Mouse (Mus musculus) large intestine, adult 2 months (tissue): Measurements from ENCODE around the gene Sox6. TPM values are rescaled to one million over a fixed set of nuclear protein-coding genes. Genes with fewer than 3 reads are reported as not detected.

Source experiments
- DNase-seq: peaks from one replicate; pipeline ENCODE4 v3.0.0-alpha.2; 2012; ENCODE audit warnings: low read depth, low spot score
- WGBS: fragments of 180-500 bp; shearing (Covaris S2); methylation state at CpG from one replicate; pipeline ENCODE4 v1.1.7; 2018; 5-methylcytosine and 5-hydroxymethylcytosine counted together
- polyA plus RNA-seq: library from polyadenylated mRNA; depleted of rRNA; stranded (reverse); fragments of >200 nt; gene quantifications from 2 replicates; pipeline ENCODE4 v1.2.3, GENCODE M21; 2012

The Sox6 gene
- polyA plus RNA-seq, 1 experiment = 7.5 TPM

DNA sequence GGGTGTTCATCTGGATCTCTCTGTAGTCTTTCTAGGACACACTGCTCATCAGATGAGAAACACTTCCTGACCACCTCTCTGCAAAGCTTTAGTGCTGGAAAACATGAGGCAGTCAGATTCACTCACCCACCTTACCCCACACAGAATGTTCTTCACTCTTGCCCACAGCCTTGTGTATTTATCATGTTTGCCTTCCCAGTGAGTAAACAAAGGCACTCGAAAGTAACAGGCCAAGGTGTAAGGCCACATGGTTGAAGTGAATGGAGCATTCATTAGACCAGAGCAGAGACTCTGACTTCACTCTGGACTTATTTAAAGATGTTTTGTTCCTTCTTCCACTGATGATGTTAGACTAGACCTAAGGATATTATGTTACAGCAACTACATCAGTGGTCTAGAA, 506.7 kb downstream of the Sox6 start:
- 27% methylated on average over 1 of the region's 1 CpGs for WGBS
- no peak for DNase-seq

DNA sequence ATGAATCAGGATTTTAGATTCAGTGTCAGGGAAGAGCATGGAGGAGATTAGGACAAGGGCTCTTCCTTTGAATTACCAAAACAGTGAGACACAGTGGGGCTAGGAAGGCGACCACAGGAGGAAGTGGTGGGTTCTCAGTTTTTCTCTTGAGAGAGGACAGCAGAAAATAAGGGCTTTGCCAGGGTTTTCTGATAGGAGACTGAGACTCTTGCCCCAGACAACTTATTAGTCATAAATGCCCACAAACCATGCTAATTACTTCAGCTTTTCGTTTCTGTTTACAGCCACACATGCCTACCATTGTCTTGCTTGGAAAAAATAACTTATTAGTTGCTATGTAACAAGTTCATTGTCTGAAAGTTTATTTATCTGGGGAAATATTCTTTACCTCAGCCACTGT, 507.4 kb downstream of the Sox6 start:
- 70% methylated on average over 2 of the region's 2 CpGs for WGBS
- DNase-seq = no peak

DNA sequence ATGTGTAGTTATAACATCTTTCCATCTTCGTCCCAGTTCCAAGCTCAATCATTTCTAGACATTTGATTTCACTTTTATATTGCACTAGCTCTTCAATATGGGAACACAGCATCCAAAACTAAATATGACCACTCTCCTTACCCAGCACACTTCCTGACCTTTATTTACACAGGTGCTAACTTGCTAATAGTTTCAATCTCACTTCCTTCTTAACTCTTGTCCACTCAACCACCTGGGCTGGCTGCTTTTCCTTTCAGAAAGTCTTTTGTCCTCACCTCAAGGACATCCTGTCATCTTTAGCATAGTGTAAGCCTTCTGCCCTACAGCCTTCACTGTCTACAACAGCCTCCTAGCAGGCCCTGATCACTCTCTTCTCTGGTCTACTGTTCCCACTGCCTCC, 520.9 kb downstream of the Sox6 start:
- 62% methylated on average over 1 of the region's 1 CpGs for WGBS
- no peak for DNase-seq

DNA sequence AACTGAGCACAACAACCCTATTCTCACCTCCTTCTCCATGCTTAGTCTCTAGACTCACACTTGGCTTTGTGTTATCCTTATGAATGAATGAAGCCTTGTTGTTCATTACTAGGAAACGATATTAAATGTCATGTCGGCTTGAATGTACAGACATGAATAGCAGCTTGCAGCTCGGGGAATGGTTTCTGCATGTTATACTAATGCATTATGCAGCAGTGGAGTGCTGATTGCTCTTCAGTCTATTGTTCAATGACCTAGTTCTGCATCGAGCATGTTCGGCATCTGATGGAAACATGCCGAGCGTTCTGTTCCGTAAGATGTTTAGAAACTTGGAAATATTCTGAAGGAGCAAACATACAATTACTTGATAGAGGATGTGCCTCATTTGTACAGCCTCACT, 524.9 kb downstream of the Sox6 start:
- no peak for DNase-seq
- 94% methylated on average over 8 of the region's 8 CpGs for WGBS

DNA sequence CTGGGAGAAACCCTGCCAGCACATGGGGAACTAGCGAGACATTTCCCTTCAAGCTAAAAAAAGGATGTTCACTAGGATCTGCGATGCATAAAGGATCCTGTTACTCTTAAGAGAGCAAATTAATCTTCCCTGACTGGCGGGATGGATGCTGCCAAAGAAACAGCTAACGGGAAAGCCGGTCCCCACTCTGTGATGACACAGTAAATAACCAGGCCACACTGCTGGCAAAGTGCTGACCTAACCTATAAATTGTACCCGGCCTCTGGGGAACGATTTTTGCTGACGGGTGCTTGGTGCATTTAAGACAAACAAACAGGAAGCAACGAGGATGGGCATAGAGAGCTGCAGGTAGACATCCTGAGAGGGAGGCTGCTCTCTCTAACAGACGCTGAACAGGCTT, 526.8 kb downstream of the Sox6 start:
- WGBS = 64% methylated on average over 10 of the region's 10 CpGs
- no peak for DNase-seq

DNA sequence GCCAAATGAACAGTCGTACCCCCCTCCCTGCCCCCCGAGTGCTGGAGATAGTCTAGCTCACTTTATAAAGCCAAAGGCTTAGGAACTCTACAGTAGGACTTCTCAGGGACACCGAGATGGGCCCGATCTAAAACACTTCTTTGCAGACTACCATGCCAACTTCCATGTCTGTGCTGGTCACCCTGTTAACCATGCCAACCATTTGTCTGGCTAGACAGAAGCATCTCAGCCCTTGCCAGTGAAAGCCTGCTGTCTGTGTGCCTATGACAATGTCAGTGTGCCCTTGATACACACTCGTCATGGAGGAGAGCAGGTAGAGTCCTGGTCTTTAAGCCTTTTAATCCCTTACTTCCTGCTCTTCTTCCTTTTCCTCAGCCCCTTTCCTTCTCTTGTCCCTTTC, 527.5 kb downstream of the Sox6 start:
- WGBS = 87% methylated on average over 5 of the region's 5 CpGs
- no peak for DNase-seq

DNA sequence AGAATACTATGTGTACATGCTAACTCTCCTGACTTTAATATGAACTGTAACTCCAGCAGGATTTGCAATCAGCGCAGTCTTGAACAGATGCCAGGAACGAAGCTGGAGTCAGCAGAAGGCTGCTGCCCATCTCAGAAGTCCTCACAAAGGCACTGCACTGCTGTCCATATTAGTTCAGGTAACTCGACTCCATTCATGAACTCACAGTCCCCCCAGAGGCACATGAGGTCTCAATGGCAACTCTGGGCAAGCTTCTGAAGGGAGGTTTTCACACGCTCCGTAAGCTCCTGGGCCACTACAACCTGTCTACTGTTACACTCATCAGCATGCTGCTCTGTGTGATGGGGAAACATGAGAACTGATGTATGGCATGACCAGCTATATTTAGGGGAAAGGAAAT, 528.6 kb downstream of the Sox6 start:
- no peak for DNase-seq
- whole genome bisulfite sequencing = 84% methylated on average over 5 of the region's 5 CpGs

DNA sequence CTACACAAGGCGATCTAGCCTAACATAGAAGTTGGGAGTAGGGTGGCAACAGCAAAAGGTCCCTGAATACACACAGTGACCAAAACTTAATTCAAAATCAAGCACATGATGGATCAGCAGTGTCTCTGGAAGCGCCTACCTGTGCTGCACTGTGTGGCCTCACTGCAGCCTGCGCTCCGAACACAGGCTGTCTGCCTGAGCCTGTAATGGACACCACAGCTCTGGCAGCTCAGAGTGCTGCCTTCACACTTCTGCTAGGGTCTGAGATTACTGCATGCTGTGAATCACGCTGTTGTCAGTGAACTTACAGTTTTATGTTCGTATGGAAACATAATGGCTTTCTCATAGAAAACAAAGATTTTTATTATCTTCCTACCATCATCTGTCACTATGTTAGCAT, 532.2 kb downstream of the Sox6 start:
- 95% methylated on average over 6 of the region's 6 CpGs for WGBS

DNA sequence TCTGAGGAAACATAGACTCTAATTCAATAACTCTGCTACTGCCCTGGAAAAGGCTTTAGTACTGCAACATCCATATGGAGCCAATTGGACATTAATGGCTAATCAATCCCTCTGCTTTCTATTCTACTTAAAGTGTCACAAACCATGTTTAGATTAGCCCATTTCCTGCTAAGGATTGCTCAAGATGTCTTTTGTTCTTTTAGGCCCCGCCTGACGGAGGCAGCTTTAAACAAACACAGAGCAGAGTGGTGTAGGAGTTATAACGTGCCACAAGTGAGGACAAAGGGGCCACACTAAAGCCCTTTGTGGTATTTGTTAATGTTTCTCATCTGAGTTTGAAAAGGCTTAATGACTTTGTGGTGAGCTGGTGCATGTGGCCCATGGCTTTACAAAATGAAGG, 537.1 kb downstream of the Sox6 start:
- no peak for DNase-seq
- 25% methylated on average over 3 of the region's 3 CpGs for WGBS

More for the DNA sequence above, 532.2 kb downstream of the Sox6 start:
- no peak for DNase-seq

DNA sequence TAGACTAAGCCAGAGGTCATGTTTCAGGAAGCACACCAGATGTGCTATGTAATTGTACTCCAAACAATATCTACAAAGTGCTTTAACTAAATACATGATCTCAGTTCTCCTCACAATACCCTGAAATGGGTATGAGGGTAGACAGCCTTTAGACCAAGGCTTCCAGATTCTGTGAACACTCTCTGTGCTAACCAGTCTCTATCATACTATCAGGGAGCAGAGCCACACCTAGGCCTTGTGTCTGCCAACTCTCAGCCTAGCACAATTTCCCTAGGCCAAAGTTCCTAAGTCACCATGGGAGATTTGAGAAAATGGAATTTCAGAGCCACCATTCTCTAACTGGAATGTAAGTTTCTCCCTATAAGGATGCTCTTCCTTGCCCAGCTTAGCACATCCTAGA, 537.8 kb downstream of the Sox6 start:
- no peak for DNase-seq

DNA sequence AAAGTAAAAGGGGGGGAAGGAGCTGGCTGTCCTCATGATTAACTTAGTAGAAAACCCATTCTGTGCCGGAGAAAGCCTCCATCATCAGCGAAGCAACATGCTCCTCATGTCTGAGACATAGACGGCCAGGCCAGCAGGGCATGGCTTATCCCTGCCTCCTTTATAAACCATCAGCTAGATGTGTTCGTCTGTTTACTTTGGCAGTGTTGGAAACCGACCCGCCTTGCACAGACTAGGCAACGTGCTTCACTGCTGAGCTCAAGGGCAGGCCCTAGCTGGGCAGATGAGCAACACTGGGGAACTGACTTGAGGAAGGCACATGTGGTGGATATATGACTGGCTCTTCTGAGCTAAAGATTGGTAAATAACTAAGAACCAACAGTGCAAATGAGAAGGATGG, 538.4 kb downstream of the Sox6 start:
- DNase-seq = no peak
- WGBS = 22% methylated on average over 7 of the region's 7 CpGs

DNA sequence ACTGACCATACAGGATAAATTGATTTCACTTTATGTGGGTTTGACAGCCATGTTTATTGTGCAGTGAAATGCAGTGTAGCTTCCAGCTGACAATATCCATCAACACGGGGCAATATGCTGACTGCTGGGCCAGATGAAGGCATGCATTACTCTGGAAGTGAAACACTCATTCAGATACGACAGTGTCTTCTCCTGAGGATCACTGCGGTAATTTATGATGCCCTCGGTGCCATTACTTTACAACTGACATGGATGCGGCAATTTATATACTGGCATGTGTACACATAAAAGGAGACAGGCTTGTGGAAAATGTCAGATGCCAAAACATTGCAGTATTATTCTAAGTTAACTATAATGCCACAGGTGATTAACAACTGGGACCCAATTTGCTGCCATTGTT, 546.9 kb downstream of the Sox6 start:
- 77% methylated on average over 5 of the region's 5 CpGs for WGBS

DNA sequence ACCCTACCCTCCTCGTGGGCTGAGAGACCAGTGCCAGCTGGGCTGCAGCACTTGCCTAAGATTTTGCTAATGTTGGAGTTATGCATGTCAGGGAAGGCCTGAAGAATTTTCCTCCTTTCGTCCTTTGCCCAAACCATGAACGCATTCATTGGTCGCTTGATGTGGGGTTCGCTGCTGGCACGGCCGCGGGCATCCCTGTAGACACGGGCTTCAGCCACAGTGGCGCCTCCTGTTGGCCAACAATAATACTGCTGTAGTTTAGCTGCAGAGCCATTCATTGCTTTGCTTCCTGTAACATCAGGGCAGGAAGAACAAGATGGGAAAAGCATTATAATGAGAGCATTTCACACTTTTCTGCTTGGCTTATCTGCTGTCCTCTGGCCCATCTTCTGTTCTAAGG, 549.0 kb downstream of the Sox6 start:
- no peak for DNase-seq
- 76% methylated on average over 10 of the region's 10 CpGs for WGBS

More for the DNA sequence above, 546.9 kb downstream of the Sox6 start:
- no peak for DNase-seq

DNA sequence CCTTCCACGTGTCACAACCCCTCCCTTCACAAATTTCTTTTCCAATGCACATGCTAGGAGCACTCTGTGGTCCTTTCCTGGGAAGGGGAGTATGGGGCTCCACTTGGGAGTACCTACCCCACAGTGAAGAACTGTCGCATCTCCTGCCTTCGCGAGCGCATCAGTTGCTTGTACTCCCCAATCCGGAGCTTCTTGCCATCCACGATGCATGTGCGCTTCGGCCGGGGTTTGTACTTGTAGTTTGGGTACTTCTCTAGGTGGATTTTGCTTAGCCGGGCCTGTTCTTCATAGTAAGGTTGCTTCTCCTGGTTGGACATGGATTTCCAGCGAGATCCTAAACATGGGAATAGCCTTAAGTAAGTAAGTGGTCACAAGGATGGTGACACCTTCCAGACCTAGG, 552.2 kb downstream of the Sox6 start:
- DNase-seq = no peak
- 94% methylated on average over 12 of the region's 12 CpGs for WGBS

DNA sequence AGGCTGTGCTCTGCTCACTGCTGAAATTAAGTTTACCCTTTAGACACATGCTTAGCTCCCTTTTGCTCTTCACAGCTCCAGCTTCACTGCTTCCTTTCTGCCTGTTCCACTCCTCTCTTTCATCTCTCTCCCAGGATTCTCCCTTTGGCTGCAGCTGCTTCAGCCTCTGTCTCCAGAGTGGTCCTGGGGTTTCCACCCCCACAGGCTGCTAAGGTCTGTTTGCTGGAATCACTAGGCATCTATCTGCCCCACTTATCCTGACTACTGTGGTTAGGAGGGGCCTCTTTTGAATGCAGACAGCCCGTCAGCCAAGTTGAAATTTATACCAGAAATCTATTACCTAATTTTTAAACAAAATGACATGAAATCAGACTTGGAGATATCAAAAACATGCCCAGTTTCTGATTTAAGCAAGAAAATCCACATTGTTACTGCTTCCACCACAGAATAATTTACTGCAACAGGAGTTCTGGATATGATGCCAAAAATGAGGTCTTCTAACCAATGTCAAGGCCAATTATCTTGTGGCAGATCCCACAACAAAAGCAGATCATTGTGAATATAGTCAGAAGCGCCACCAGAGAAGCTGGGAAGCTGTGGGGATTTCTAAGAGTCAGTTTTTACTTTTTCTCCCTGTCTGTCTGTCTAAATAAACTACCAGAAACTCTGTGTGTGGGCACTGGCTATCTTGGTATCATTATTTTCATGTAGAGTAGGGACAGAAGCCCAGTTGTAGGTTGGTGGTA, 552.8 kb downstream of the Sox6 start:
- 90% methylated on average over 2 of the region's 2 CpGs for WGBS
- DNase-seq = no peak

DNA sequence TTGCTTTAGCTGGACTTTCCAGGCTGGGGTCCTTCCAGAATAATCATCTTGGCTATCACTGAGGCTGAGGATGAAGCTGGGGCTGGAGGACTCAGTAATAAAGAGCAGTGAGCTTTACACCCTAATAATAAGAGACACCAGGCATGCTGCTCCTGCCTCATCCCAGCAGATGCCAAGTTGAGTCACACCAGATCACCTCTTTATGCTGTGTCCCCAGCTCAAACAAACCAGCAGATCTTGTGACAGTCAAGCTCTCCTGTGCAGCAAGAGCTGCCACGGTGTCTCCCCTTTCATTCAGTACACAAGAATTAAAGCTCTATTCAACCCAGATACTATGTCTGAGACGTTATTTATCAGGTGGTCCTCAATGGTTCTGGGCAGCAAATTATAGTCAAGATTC, 560.8 kb downstream of the Sox6 start:
- WGBS = 75% methylated on average over 2 of the region's 2 CpGs
- no peak for DNase-seq

DNA sequence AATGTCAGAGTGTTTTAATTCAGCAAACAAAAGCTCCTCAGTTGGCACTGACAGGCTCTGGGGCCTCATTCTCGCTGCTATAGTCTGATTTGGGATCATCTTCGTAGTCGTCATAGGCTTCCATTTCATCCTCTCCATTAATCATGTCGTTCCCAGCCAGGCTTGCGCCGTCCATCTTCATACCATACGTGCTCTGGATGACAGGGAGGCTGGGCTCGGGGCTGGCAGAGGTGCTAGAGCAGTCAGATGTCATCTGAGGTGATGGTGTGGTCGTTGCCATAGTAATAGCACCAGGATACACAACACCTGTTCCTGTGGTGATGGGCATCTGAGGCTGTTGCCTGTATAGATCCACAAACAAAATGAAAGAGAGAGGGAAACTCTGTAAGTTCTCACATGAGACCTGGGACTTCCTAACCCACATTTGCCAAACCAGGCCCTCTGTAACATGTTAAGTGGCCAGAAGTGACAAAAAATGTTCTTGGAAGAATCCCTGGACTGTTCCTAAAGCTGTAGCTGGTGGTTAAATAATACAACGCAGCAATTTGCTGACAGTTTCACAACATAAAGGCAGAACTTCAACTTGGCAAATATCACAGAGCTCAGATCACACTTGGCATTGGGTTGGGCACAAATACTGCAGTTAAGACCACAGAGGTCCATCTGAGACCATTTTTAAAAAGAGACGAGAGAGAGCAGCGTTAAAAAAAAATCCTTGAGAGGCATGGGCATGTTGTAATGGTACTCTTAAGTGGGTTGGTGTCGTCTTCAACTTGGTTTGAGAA, 561.5 kb downstream of the Sox6 start:
- DNase-seq = no peak
- 74% methylated on average over 13 of the region's 13 CpGs for WGBS

DNA sequence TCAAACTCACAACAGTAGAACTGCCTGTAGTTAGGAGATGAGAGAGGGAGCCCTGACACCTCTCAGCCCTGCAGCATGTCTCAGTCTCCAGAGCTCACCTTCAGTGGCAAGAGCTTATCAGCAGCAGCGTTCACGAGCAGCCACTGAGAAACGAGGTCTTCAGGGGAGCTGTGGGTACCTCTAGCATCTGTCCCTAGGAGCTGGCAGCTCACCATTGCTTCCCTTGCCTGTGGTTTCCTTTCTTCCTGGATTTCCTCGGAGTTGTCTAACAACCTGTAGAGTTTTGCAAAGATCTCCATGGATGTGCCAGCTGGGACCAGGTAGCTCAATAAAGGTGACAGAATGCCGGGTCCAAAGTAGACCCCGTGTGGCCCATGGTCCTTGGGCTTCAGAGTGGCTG, 563.4 kb downstream of the Sox6 start:
- 89% methylated on average over 6 of the region's 6 CpGs for WGBS
- DNase-seq = no peak

DNA sequence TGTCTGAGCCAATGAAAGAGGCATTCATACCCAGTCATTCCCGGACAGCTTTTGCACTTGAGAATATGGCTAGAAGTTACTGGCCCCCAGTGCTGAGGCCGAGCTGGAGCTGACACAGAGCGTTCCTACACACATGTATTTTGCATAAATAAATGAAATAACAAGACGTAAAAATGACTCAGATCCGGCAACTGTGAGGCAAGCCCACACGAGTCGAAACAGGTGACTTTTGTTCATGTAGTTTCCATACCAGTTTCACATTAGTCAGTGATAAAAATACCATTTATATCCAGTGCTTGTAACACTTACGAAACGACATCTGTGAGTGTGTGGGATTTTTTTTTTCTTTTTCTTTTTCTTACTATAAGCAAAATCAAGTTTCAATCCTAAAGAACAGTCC, 564.5 kb downstream of the Sox6 start:
- DNase-seq = no peak
- 80% methylated on average over 9 of the region's 9 CpGs for WGBS

DNA sequence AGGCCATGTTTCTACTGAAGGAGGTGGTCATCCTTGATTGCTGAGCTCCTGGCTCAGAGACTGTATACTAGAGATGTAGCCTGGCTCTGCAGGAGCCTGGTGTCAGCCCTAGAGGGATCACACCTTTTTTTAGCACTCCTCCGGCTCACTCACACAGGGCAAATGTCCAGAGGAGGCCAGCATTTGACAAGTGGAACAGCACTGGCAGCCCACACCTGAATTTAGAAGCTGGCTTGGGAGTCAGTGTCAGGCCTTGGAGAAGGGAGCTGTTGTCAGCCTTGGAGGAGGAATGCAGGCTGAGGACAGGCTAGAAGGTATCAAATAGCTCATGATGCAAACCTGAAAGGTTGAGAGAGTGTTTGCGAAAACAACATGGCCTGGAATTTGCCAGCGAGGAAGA, 565.7 kb downstream of the Sox6 start:
- WGBS = 87% methylated on average over 3 of the region's 3 CpGs
- DNase-seq = no peak

DNA sequence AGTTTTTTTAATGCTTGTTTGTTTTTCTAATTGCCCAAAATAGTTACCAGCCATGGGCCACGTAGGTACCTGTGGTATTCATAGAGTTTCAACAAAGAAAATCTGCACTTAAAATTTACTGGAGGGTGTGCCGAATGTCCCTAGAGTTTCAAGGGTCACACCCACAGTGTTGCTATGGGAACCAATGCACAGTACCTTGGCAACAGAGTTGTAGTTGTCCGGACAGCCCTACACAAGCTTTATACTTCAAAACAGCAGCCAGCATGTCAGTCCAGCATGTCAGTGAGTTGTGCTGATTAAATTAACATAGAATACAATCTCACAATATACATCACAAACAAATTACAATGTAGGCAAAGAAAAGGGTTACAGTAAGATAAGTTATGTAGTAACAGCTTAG, 567.1 kb downstream of the Sox6 start:
- WGBS = 32% methylated on average over 3 of the region's 3 CpGs
- DNase-seq = peak; percentile 11
